Mouse (Mus musculus): ENCODE measurements around the gene Fcrl5. TPM values are rescaled to one million over a fixed set of nuclear protein-coding genes. Genes with fewer than 3 reads are reported as not detected.

Fcrl5 gene
- polyA plus RNA-seq, 1 experiment = not detected

- H3K36me3 ChIP-seq (ENCODE audit: control insufficient read depth, insufficient read depth, low read length) = no peaks in the 10 kb centered on the region
- TF ChIP-seq POLR2A (IDR thresholded peaks at IDR 0.05; ENCODE audit: control insufficient read depth, low read depth, low read length) (no peak), CTCF (IDR thresholded peaks at IDR 0.05; ENCODE audit: control insufficient read depth, insufficient read depth, insufficient replicate concordance, low read depth, low read length) (no peak)
- H3K4me3 ChIP-seq (ENCODE audit: control insufficient read depth, low read depth, low read length) = no peak overlapping the region
- H3K4me1 ChIP-seq (ENCODE audit: control insufficient read depth, insufficient read depth, low read length) = peaks cover 8% of the 10 kb centered on the region; the same call in 1 of the 2 replicates
- no peak overlapping the region for H3K27ac ChIP-seq (ENCODE audit: control insufficient read depth, insufficient read depth, low read depth, low read length)
- H3K27me3 ChIP-seq (ENCODE audit: control insufficient read depth, insufficient read depth, low read length) = no peaks in the 10 kb centered on the region
Observed at GRCm38 (mm10) chr3:87499072-87499471, 63.5 kb downstream of the Fcrl5 start.

- Histone ChIP-seq H3K4me3 (ENCODE audit: control insufficient read depth, low read depth, low read length) (peak overlapping the region; percentile 16), H3K27me3 (ENCODE audit: control insufficient read depth, insufficient read depth, low read length) (no peaks in the 10 kb centered on the region), H3K27ac (ENCODE audit: control insufficient read depth, insufficient read depth, low read depth, low read length) (0 out of 2 replicates have a peak overlapping the region, but pooled peaks have one; percentile 26), H3K4me1 (ENCODE audit: control insufficient read depth, insufficient read depth, low read length) (peaks cover 8% of the 10 kb centered on the region; the same call in 1 of the 2 replicates), H3K36me3 (ENCODE audit: control insufficient read depth, insufficient read depth, low read length) (no peaks in the 10 kb centered on the region)
- TF ChIP-seq CTCF (IDR thresholded peaks at IDR 0.05; ENCODE audit: control insufficient read depth, insufficient read depth, insufficient replicate concordance, low read depth, low read length) = no peak
- no peak for TF ChIP-seq POLR2A (IDR thresholded peaks at IDR 0.05; ENCODE audit: control insufficient read depth, low read depth, low read length)
Observed at GRCm38 (mm10) chr3:87500088-87501055, 64.8 kb downstream of the Fcrl5 start.

GRCm38 (mm10) chr3:87501151-87501550 lies 65.6 kb downstream of the Fcrl5 start:
- no peak overlapping the region for H3K4me3 ChIP-seq (ENCODE audit: control insufficient read depth, low read depth, low read length)
- no peak overlapping the region for H3K27ac ChIP-seq (ENCODE audit: control insufficient read depth, insufficient read depth, low read depth, low read length)
- no peak; the same call in 1 of the 2 replicates for TF ChIP-seq POLR2A (IDR thresholded peaks at IDR 0.05; ENCODE audit: control insufficient read depth, low read depth, low read length)
- no peak for TF ChIP-seq CTCF (IDR thresholded peaks at IDR 0.05; ENCODE audit: control insufficient read depth, insufficient read depth, insufficient replicate concordance, low read depth, low read length)

GRCm38 (mm10) chr3:87502771-87503170 lies 67.2 kb downstream of the Fcrl5 start:
- no peaks in the 10 kb centered on the region for H3K36me3 ChIP-seq (ENCODE audit: control insufficient read depth, insufficient read depth, low read length)
- TF ChIP-seq CTCF (IDR thresholded peaks at IDR 0.05; ENCODE audit: control insufficient read depth, insufficient read depth, insufficient replicate concordance, low read depth, low read length) (no peak), POLR2A (IDR thresholded peaks at IDR 0.05; ENCODE audit: control insufficient read depth, low read depth, low read length) (no peak)

More at GRCm38 (mm10) chr3:87501151-87501550, 65.6 kb downstream of the Fcrl5 start:
- Histone ChIP-seq H3K4me1 (ENCODE audit: control insufficient read depth, insufficient read depth, low read length) (peaks cover 8% of the 10 kb centered on the region; the same call in 1 of the 2 replicates), H3K36me3 (ENCODE audit: control insufficient read depth, insufficient read depth, low read length) (no peaks in the 10 kb centered on the region), H3K27me3 (ENCODE audit: control insufficient read depth, insufficient read depth, low read length) (no peaks in the 10 kb centered on the region)

GRCm38 (mm10) chr3:87504330-87504729 lies 68.8 kb downstream of the Fcrl5 start:
- no peak overlapping the region for H3K4me3 ChIP-seq (ENCODE audit: control insufficient read depth, low read depth, low read length)
- no peaks in the 10 kb centered on the region for H3K36me3 ChIP-seq (ENCODE audit: control insufficient read depth, insufficient read depth, low read length)
- no peak overlapping the region for H3K27ac ChIP-seq (ENCODE audit: control insufficient read depth, insufficient read depth, low read depth, low read length)
- TF ChIP-seq CTCF (IDR thresholded peaks at IDR 0.05; ENCODE audit: control insufficient read depth, insufficient read depth, insufficient replicate concordance, low read depth, low read length) (peak; percentile 49; the same call in 1 of the 2 replicates), POLR2A (IDR thresholded peaks at IDR 0.05; ENCODE audit: control insufficient read depth, low read depth, low read length) (no peak)
- peaks cover 15% of the 10 kb centered on the region for H3K4me1 ChIP-seq (ENCODE audit: control insufficient read depth, insufficient read depth, low read length)
- no peaks in the 10 kb centered on the region for H3K27me3 ChIP-seq (ENCODE audit: control insufficient read depth, insufficient read depth, low read length)

More at GRCm38 (mm10) chr3:87502771-87503170, 67.2 kb downstream of the Fcrl5 start:
- no peak overlapping the region for H3K27ac ChIP-seq (ENCODE audit: control insufficient read depth, insufficient read depth, low read depth, low read length)
- peaks cover 8% of the 10 kb centered on the region; the same call in 1 of the 2 replicates for H3K4me1 ChIP-seq (ENCODE audit: control insufficient read depth, insufficient read depth, low read length)
- H3K4me3 ChIP-seq (ENCODE audit: control insufficient read depth, low read depth, low read length) = no peak overlapping the region
- no peaks in the 10 kb centered on the region for H3K27me3 ChIP-seq (ENCODE audit: control insufficient read depth, insufficient read depth, low read length)

- H3K4me1 ChIP-seq (ENCODE audit: control insufficient read depth, insufficient read depth, low read length) = peaks cover 15% of the 10 kb centered on the region
- H3K27ac ChIP-seq (ENCODE audit: control insufficient read depth, insufficient read depth, low read depth, low read length) = no peak overlapping the region
- H3K27me3 ChIP-seq (ENCODE audit: control insufficient read depth, insufficient read depth, low read length) = no peaks in the 10 kb centered on the region
- no peak overlapping the region for H3K4me3 ChIP-seq (ENCODE audit: control insufficient read depth, low read depth, low read length)
- no peak for TF ChIP-seq CTCF (IDR thresholded peaks at IDR 0.05; ENCODE audit: control insufficient read depth, insufficient read depth, insufficient replicate concordance, low read depth, low read length)
- TF ChIP-seq POLR2A (IDR thresholded peaks at IDR 0.05; ENCODE audit: control insufficient read depth, low read depth, low read length) = no peak
- H3K36me3 ChIP-seq (ENCODE audit: control insufficient read depth, insufficient read depth, low read length) = no peaks in the 10 kb centered on the region
Observed at GRCm38 (mm10) chr3:87504749-87505425, 69.3 kb downstream of the Fcrl5 start.

Data from testis, adult 2 months (tissue).